Mouse (Mus musculus): Measurements from ENCODE around the gene Farsb. TPM values are rescaled to one million over a fixed set of nuclear protein-coding genes. Genes with fewer than 3 reads are reported as not detected.
A peak's percentile ranks its signal among the peaks of the same experiment; 100 is the strongest.

Farsb gene
- polyA plus RNA-seq, 1 experiment from 2014 or later: 149 TPM

DNA sequence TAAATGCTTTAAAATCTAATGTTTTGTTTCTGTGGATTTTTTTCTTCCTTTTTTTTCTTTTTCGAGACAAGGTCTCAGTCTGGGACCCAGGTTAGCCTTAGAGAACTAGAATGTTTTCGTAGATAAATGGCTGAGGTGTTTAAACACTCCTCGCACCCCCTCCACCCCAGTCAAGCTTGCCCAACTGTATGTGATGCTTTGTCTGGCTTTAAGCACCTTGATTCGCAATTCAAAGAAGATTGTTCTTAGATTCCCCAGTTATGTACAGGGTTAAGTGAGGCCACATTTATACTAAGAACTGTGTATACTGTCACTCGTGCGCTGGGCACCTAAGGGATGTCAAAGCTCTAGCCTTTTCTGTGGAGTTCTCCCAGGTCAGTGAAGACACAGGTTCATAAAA, 68.4 kb downstream of the Farsb start:
- Histone ChIP-seq H3K4me1 (ENCODE audit: control insufficient read depth, insufficient read depth, low read length) (no peaks in the 10 kb centered on the region), H3K9me3 (ENCODE audit: control insufficient read depth, low read length) (no peaks in the 10 kb centered on the region), H3K4me3 (ENCODE audit: low read depth, low read length) (no peak overlapping the region), H3K4me2 (ENCODE audit: low read depth) (no peak overlapping the region), H3K27me3 (ENCODE audit: control insufficient read depth, insufficient read depth, low read length) (no peaks in the 10 kb centered on the region), H3K36me3 (ENCODE audit: control insufficient read depth, insufficient read depth, low read length) (no peaks in the 10 kb centered on the region), H3K9ac (ENCODE audit: low read length) (no peak overlapping the region), H3K27ac (ENCODE audit: low read depth, low read length) (no peak overlapping the region)
- ATAC-seq (ENCODE audit: insufficient read depth, low FRiP score, low TSS enrichment): no peak
- 91% methylated on average over 6 of the region's 6 CpGs for WGBS
- DNase-seq (ENCODE audit: low spot score): no peak

DNA sequence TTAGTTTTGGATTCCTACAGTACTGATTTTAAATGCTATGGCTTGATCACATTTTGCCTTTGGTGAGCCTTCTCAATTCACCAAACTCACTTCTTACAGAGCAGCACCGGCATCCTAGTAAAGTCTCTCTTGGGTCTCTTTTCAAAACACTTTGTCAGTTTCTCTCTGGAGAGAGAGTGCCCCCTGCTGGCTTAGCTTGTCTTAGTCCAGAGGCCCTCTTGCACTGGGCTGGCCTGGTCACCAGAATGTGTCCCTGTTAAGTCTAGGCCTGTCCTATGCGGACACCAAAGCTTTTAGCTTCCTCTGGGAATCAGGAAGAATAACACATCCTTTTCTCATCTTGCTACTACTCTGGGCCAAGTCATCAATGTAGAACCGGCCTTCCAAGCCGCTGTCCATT, 69.1 kb downstream of the Farsb start:
- H3K9me3 ChIP-seq (ENCODE audit: control insufficient read depth, low read length): no peaks in the 10 kb centered on the region
- peak; percentile 84 for DNase-seq (ENCODE audit: low spot score)
- H3K27me3 ChIP-seq (ENCODE audit: control insufficient read depth, insufficient read depth, low read length): no peaks in the 10 kb centered on the region
- H3K4me1 ChIP-seq (ENCODE audit: control insufficient read depth, insufficient read depth, low read length): no peaks in the 10 kb centered on the region
- WGBS: 45% methylated on average over 4 of the region's 4 CpGs
- H3K4me2 ChIP-seq (ENCODE audit: low read depth): no peak overlapping the region
- no peaks in the 10 kb centered on the region for H3K36me3 ChIP-seq (ENCODE audit: control insufficient read depth, insufficient read depth, low read length)
- H3K9ac ChIP-seq (ENCODE audit: low read length): no peak overlapping the region
- no peak overlapping the region for H3K4me3 ChIP-seq (ENCODE audit: low read depth, low read length)
- peak; percentile 69 for ATAC-seq (ENCODE audit: insufficient read depth, low FRiP score, low TSS enrichment)
- no peak overlapping the region for H3K27ac ChIP-seq (ENCODE audit: low read depth, low read length)

DNA sequence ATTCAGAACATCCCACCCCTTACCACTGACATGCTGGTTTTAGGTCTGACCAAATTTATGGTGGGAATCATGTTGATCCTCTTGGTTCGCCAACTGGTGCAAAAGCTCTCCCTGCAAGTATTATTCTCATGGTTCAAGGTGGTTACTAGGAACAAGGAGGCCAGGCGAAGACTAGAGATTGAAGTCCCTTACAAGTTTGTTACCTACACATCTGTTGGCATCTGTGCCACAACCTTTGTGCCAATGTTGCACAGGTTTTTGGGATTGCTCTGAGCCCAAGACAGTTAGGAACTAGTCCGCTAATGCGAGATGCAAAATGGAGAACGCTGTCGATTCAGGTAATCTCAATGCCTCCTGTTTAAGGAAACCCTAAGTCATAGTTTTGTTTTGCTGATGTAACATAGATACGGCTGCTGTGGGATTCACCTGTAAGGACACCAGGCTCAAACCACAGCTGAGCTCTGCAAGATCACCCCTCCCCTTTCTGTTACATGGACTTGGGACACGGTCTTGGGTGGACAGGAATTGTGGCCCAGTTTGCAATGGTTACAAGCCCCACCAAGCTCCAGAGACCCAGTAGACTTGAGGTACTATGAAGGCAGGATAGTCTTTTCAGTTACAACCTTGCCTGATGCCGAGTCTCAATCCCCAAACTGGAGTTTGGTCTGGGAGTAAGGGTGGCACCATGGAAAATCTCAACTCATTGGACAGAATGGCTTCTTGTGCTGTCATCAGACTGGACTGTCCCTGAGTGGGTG, 71.4 kb downstream of the Farsb start:
- 96% methylated on average over 9 of the region's 9 CpGs for WGBS
- H3K27me3 ChIP-seq (ENCODE audit: control insufficient read depth, insufficient read depth, low read length): no peaks in the 10 kb centered on the region
- H3K4me1 ChIP-seq (ENCODE audit: control insufficient read depth, insufficient read depth, low read length): no peaks in the 10 kb centered on the region
- H3K36me3 ChIP-seq (ENCODE audit: control insufficient read depth, insufficient read depth, low read length): no peaks in the 10 kb centered on the region
- no peaks in the 10 kb centered on the region for H3K9me3 ChIP-seq (ENCODE audit: control insufficient read depth, low read length)
- DNase-seq (ENCODE audit: low spot score) (no peak), ATAC-seq (ENCODE audit: insufficient read depth, low FRiP score, low TSS enrichment) (no peak)
- no peak overlapping the region for H3K27ac ChIP-seq (ENCODE audit: low read depth, low read length)
- H3K4me3 ChIP-seq (ENCODE audit: low read depth, low read length): no peak overlapping the region
- H3K4me2 ChIP-seq (ENCODE audit: low read depth): no peak overlapping the region
- no peak overlapping the region for H3K9ac ChIP-seq (ENCODE audit: low read length)

- DNase-seq (ENCODE audit: low spot score): no peak
- WGBS: 83% methylated on average over 5 of the region's 5 CpGs
- H3K9me3 ChIP-seq (ENCODE audit: control insufficient read depth, low read length): no peaks in the 10 kb centered on the region
- no peak overlapping the region for H3K9ac ChIP-seq (ENCODE audit: low read length)
- H3K4me2 ChIP-seq (ENCODE audit: low read depth): no peak overlapping the region
- H3K36me3 ChIP-seq (ENCODE audit: control insufficient read depth, insufficient read depth, low read length): no peaks in the 10 kb centered on the region
- H3K27me3 ChIP-seq (ENCODE audit: control insufficient read depth, insufficient read depth, low read length): no peaks in the 10 kb centered on the region
- H3K4me1 ChIP-seq (ENCODE audit: control insufficient read depth, insufficient read depth, low read length): no peaks in the 10 kb centered on the region
- H3K4me3 ChIP-seq (ENCODE audit: low read depth, low read length): no peak overlapping the region
- ATAC-seq (ENCODE audit: insufficient read depth, low FRiP score, low TSS enrichment): no peak
- no peak overlapping the region for H3K27ac ChIP-seq (ENCODE audit: low read depth, low read length)
Observed at GRCm38 (mm10) chr1:78414421-78414820, 74.3 kb downstream of the Farsb start.

- H3K27me3 ChIP-seq (ENCODE audit: control insufficient read depth, insufficient read depth, low read length): no peaks in the 10 kb centered on the region
- ATAC-seq (ENCODE audit: insufficient read depth, low FRiP score, low TSS enrichment): no peak
- no peak overlapping the region for H3K27ac ChIP-seq (ENCODE audit: low read depth, low read length)
- no peaks in the 10 kb centered on the region for H3K9me3 ChIP-seq (ENCODE audit: control insufficient read depth, low read length)
- DNase-seq (ENCODE audit: low spot score): no peak
- 25% methylated on average over 7 of the region's 7 CpGs for WGBS
- H3K9ac ChIP-seq (ENCODE audit: low read length): no peak overlapping the region
- H3K4me2 ChIP-seq (ENCODE audit: low read depth): no peak overlapping the region
- H3K36me3 ChIP-seq (ENCODE audit: control insufficient read depth, insufficient read depth, low read length): no peaks in the 10 kb centered on the region
- H3K4me3 ChIP-seq (ENCODE audit: low read depth, low read length): no peak overlapping the region
- H3K4me1 ChIP-seq (ENCODE audit: control insufficient read depth, insufficient read depth, low read length): no peaks in the 10 kb centered on the region
Observed at GRCm38 (mm10) chr1:78412668-78413067, 76.0 kb downstream of the Farsb start.

- no peaks in the 10 kb centered on the region for H3K9me3 ChIP-seq (ENCODE audit: control insufficient read depth, low read length)
- ATAC-seq (ENCODE audit: insufficient read depth, low FRiP score, low TSS enrichment): no peak
- no peak overlapping the region for H3K4me2 ChIP-seq (ENCODE audit: low read depth)
- DNase-seq (ENCODE audit: low spot score): no peak
- H3K4me1 ChIP-seq (ENCODE audit: control insufficient read depth, insufficient read depth, low read length): no peaks in the 10 kb centered on the region
- no peak overlapping the region for H3K4me3 ChIP-seq (ENCODE audit: low read depth, low read length)
- H3K27ac ChIP-seq (ENCODE audit: low read depth, low read length): no peak overlapping the region
- no peak overlapping the region for H3K9ac ChIP-seq (ENCODE audit: low read length)
- 85% methylated on average over 2 of the region's 2 CpGs for WGBS
- no peaks in the 10 kb centered on the region for H3K36me3 ChIP-seq (ENCODE audit: control insufficient read depth, insufficient read depth, low read length)
- H3K27me3 ChIP-seq (ENCODE audit: control insufficient read depth, insufficient read depth, low read length): no peaks in the 10 kb centered on the region
Observed at GRCm38 (mm10) chr1:78409396-78409795, 79.3 kb downstream of the Farsb start.

DNA sequence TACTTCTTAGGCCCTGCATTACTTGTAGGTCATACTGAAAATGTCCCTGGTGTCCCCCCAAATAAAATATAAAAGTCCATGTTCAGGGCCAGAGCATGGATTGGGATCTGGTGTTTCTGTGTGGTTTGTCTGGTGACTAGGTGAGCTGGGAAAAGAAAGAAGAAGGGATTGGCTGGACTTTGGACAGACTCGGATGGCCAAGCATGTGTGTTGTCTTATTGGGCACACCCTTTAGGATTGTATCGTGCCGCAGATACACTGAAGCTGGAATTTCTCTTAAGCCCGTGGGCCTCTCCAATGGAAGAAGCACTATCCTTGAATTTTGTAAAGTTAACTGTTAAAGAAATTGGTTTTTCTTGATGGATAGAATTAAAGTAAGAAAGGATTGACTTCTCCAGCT, 87.3 kb downstream of the Farsb start:
- DNase-seq (ENCODE audit: low spot score): no peak
- Histone ChIP-seq H3K36me3 (ENCODE audit: control insufficient read depth, insufficient read depth, low read length) (no peaks in the 10 kb centered on the region), H3K27me3 (ENCODE audit: control insufficient read depth, insufficient read depth, low read length) (no peaks in the 10 kb centered on the region), H3K9ac (ENCODE audit: low read length) (no peak overlapping the region), H3K4me2 (ENCODE audit: low read depth) (no peak overlapping the region), H3K4me1 (ENCODE audit: control insufficient read depth, insufficient read depth, low read length) (0 out of 2 replicates have a peak, but pooled peaks cover 1% of the 10 kb centered on the region), H3K4me3 (ENCODE audit: low read depth, low read length) (no peak overlapping the region), H3K27ac (ENCODE audit: low read depth, low read length) (no peak overlapping the region), H3K9me3 (ENCODE audit: control insufficient read depth, low read length) (no peaks in the 10 kb centered on the region)
- ATAC-seq (ENCODE audit: insufficient read depth, low FRiP score, low TSS enrichment): no peak
- 92% methylated on average over 4 of the region's 4 CpGs for WGBS

DNA sequence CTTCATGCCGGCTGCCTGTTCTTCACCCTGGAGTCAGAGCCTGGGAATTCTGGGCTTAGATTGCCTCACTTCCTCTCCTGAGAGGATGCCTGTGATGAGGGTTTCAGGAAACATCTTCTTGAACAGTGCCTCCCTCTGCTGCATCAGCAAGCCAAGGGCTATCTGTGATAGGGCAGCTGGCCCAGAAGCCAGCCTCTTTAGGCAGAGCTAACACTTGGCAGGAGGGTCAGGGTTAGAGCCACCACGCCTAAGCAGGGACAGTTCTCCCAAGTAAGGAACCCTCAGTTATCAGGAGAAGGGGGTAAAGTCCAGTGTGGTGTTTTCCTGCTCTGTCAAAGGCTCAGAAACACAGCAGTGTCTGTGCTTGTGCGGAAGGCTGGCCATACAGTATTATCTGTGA, 88.9 kb downstream of the Farsb start:
- 83% methylated on average over 3 of the region's 3 CpGs for WGBS
- no peak overlapping the region for H3K4me3 ChIP-seq (ENCODE audit: low read depth, low read length)
- H3K4me1 ChIP-seq (ENCODE audit: control insufficient read depth, insufficient read depth, low read length): 0 out of 2 replicates have a peak, but pooled peaks cover 5% of the 10 kb centered on the region
- H3K9ac ChIP-seq (ENCODE audit: low read length): no peak overlapping the region
- no peaks in the 10 kb centered on the region for H3K36me3 ChIP-seq (ENCODE audit: control insufficient read depth, insufficient read depth, low read length)
- ATAC-seq (ENCODE audit: insufficient read depth, low FRiP score, low TSS enrichment) (no peak), DNase-seq (ENCODE audit: low spot score) (no peak)
- H3K4me2 ChIP-seq (ENCODE audit: low read depth): no peak overlapping the region
- H3K27me3 ChIP-seq (ENCODE audit: control insufficient read depth, insufficient read depth, low read length): no peaks in the 10 kb centered on the region
- no peak overlapping the region for H3K27ac ChIP-seq (ENCODE audit: low read depth, low read length)
- H3K9me3 ChIP-seq (ENCODE audit: control insufficient read depth, low read length): no peaks in the 10 kb centered on the region

GRCm38 (mm10) chr1:78396320-78396913, 92.3 kb downstream of the Farsb start:
- DNase-seq (ENCODE audit: low spot score) (no peak), ATAC-seq (ENCODE audit: insufficient read depth, low FRiP score, low TSS enrichment) (no peak)
- Histone ChIP-seq H3K4me2 (ENCODE audit: low read depth) (no peak overlapping the region), H3K9me3 (ENCODE audit: control insufficient read depth, low read length) (no peaks in the 10 kb centered on the region), H3K27me3 (ENCODE audit: control insufficient read depth, insufficient read depth, low read length) (no peaks in the 10 kb centered on the region), H3K9ac (ENCODE audit: low read length) (no peak overlapping the region), H3K27ac (ENCODE audit: low read depth, low read length) (no peak overlapping the region), H3K4me3 (ENCODE audit: low read depth, low read length) (no peak overlapping the region), H3K4me1 (ENCODE audit: control insufficient read depth, insufficient read depth, low read length) (0 out of 2 replicates have a peak, but pooled peaks cover 5% of the 10 kb centered on the region), H3K36me3 (ENCODE audit: control insufficient read depth, insufficient read depth, low read length) (no peaks in the 10 kb centered on the region)
- 37% methylated on average over 8 of the region's 8 CpGs for WGBS

Data from neural tube, embryonic 11.5 days (tissue).